Mouse (Mus musculus) heart, embryonic 15.5 days (tissue): ENCODE results near the gene Rnf212. TPM values are rescaled to one million over a fixed set of nuclear protein-coding genes. Genes with fewer than 3 reads are reported as not detected.
A peak's percentile ranks its signal among the peaks of the same experiment; 100 is the strongest.

Experiments used
- ATAC-seq: fragments of 200-750 bp; cut with Nextera tagmentation; replicated peaks from 2 replicates; pipeline ENCODE4 v1.8.0; 2017; ENCODE audit warnings: low read depth, moderate TSS enrichment; ENCODE audit not compliant: insufficient number of reproducible peaks, insufficient read depth, low FRiP score
- H3K27ac ChIP-seq: fragments of 300-500 bp; sonication (generic); 2 replicates; pipeline ENCODE4 v1.5.1; 2015; ENCODE audit warnings: mild to moderate bottlenecking, inconsistent platforms
- H3K27me3 ChIP-seq: fragments of 300-500 bp; sonication (generic); 2 replicates; pipeline ENCODE4 v1.6.1; 2015; ENCODE audit warnings: inconsistent platforms
- H3K36me3 ChIP-seq: fragments of 300-500 bp; sonication (generic); 2 replicates; pipeline ENCODE4 v1.6.1; 2015; ENCODE audit warnings: mild to moderate bottlenecking, inconsistent platforms
- H3K4me1 ChIP-seq: fragments of 300-500 bp; sonication (generic); replicated peaks from 2 replicates; pipeline ENCODE4 v1.6.1; 2015; ENCODE audit warnings: inconsistent platforms
- H3K4me2 ChIP-seq: fragments of 300-500 bp; sonication (generic); 2 replicates; pipeline ENCODE4 v1.6.1; 2015; ENCODE audit warnings: inconsistent platforms, mild to moderate bottlenecking, moderate library complexity
- H3K4me3 ChIP-seq: fragments of 300-500 bp; sonication (generic); 2 replicates; pipeline ENCODE4 v1.5.1; 2015; ENCODE audit warnings: mild to moderate bottlenecking, inconsistent platforms
- H3K9ac ChIP-seq: fragments of 300-500 bp; sonication (generic); 2 replicates; pipeline ENCODE4 v1.6.1; 2015; ENCODE audit warnings: mild to moderate bottlenecking, inconsistent platforms
- H3K9me3 ChIP-seq: fragments of 300-500 bp; sonication (generic); replicated peaks from 2 replicates; pipeline ENCODE4 v1.6.1; 2016; ENCODE audit warnings: inconsistent platforms
- WGBS: fragments of 180-500 bp; shearing (Covaris S2); methylation state at CpG from one replicate; pipeline ENCODE4 v1.1.7; 2015; ENCODE audit warnings: mixed read lengths; 5-methylcytosine and 5-hydroxymethylcytosine counted together
- polyA plus RNA-seq: library from polyadenylated mRNA; unstranded; fragments of >200 nt; fragmentation: Nextera tagmentation; extraction: Ambion mirVana; gene quantifications from 2 replicates; pipeline ENCODE4 v1.2.1, GENCODE M21; 2015

Rnf212 gene
- polyA plus RNA-seq, 1 experiment from 2014 or later: not detected

GRCm38 (mm10) chr5:108694352-108695261, 80.2 kb downstream of the Rnf212 start:
- peak overlapping the region; percentile 94 for H3K4me2 ChIP-seq
- H3K9me3 ChIP-seq: no peaks in the 10 kb centered on the region
- WGBS: 0% methylated on average over 66 of the region's 99 CpGs
- peaks cover 51% of the 10 kb centered on the region for H3K4me1 ChIP-seq
- H3K27ac ChIP-seq: peak overlapping the region; percentile 62
- H3K4me3 ChIP-seq: peak overlapping the region; percentile 89
- H3K27me3 ChIP-seq: no peaks in the 10 kb centered on the region
- H3K9ac ChIP-seq: peak overlapping the region; percentile 92
- no peaks in the 10 kb centered on the region for H3K36me3 ChIP-seq
- peak; percentile 55 for ATAC-seq

DNA sequence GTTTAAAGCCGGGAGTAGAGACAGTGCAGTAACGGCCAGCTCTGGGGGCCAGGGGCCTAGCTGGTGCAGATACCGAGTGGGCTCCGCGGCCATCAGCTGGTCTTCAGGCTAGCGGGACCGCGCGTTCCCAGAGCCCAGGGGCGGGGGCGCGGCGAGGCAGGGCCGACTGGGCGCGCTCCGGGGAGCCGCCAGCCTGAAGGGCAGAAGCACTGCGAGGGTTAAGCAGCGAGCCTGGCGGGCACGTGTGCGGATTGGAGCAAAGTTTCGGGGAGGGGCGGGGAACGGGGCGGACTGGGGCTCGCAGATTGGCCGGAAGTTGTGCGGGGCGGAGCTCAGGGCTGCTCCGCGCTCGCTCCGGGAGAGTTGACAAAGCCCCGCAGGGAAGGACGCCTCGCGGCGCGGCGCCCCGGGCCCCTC, 80.9 kb downstream of the Rnf212 start:
- under 1% methylated on average over 28 of the region's 43 CpGs for WGBS
- H3K27ac ChIP-seq: peak overlapping the region; percentile 62
- H3K9me3 ChIP-seq: no peaks in the 10 kb centered on the region
- peak overlapping the region; percentile 92 for H3K9ac ChIP-seq
- peak overlapping the region; percentile 89 for H3K4me3 ChIP-seq
- peaks cover 45% of the 10 kb centered on the region for H3K4me1 ChIP-seq
- ATAC-seq: peak; percentile 94
- peak overlapping the region; percentile 94 for H3K4me2 ChIP-seq
- H3K27me3 ChIP-seq: no peaks in the 10 kb centered on the region
- H3K36me3 ChIP-seq: no peaks in the 10 kb centered on the region

- Histone ChIP-seq H3K36me3 (no peaks in the 10 kb centered on the region), H3K4me3 (peak within 1 kb of the TSS; percentile 89), H3K9ac (peak within 1 kb of the TSS; percentile 43), H3K4me1 (peaks cover 38% of the 10 kb centered on the region), H3K27ac (peak within 1 kb of the TSS; percentile 2; the same call in 1 of the 2 replicates), H3K27me3 (no peaks in the 10 kb centered on the region), H3K4me2 (peak within 1 kb of the TSS; percentile 94), H3K9me3 (no peaks in the 10 kb centered on the region)
- no peak for ATAC-seq
- 5% methylated on average over 18 of the region's 18 CpGs for WGBS
Measured at GRCm38 (mm10) chr5:108692271-108692670, 82.5 kb downstream of the Rnf212 start, which contains the start of gene Fgfrl1. Gene Fgfrl1 (plus strand): TSS chr5:108692382.

DNA sequence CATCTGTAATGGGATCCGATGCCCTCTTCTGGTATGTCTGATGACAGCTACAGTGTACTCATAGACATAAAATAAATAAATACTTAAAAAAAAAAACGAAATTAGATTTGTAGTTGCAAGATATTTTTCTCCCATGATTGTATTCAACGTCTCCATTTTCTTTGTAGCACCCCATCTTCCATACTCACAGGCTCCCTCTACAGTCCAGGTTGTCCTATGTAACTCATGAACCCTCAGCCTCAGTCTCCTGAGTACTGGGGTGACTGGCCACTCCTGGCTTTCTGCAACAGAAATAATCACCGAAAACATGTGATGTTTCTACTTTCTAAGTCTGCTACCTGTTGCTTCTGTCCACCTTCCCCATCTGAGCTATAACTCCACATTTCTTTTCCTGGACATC, 83.6 kb downstream of the Rnf212 start:
- no peak overlapping the region for H3K4me2 ChIP-seq
- no peak overlapping the region for H3K4me3 ChIP-seq
- H3K27ac ChIP-seq: no peak overlapping the region
- H3K9ac ChIP-seq: no peak overlapping the region
- peaks cover 30% of the 10 kb centered on the region for H3K4me1 ChIP-seq
- no peaks in the 10 kb centered on the region for H3K36me3 ChIP-seq
- WGBS: 68% methylated on average over 4 of the region's 4 CpGs
- ATAC-seq: no peak
- no peaks in the 10 kb centered on the region for H3K9me3 ChIP-seq
- H3K27me3 ChIP-seq: no peaks in the 10 kb centered on the region

DNA sequence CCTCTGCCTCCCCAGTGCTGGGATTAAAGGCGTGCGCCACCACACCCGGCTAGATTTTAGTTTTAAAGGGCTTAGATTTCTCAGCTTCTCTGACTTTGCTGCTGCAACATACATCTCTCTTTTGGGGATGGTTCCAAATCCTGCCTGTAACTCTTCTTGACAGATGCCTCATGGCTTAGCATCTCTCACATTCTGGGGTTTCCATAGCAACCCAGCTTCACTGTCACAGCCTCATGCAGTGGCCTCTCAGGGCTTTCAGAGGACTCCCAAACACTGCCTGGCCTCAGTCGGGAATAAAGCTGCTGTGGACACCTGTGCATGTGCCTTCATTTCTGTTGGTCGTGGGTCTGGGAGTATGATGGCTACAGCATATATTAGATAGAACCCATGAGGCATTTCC, 85.7 kb downstream of the Rnf212 start:
- H3K27ac ChIP-seq: no peak overlapping the region
- peaks cover 17% of the 10 kb centered on the region for H3K4me1 ChIP-seq
- H3K9me3 ChIP-seq: no peaks in the 10 kb centered on the region
- H3K36me3 ChIP-seq: no peaks in the 10 kb centered on the region
- WGBS: 78% methylated on average over 5 of the region's 5 CpGs
- H3K27me3 ChIP-seq: no peaks in the 10 kb centered on the region
- H3K4me2 ChIP-seq: no peak overlapping the region
- ATAC-seq: no peak
- no peak overlapping the region for H3K4me3 ChIP-seq
- no peak overlapping the region for H3K9ac ChIP-seq

DNA sequence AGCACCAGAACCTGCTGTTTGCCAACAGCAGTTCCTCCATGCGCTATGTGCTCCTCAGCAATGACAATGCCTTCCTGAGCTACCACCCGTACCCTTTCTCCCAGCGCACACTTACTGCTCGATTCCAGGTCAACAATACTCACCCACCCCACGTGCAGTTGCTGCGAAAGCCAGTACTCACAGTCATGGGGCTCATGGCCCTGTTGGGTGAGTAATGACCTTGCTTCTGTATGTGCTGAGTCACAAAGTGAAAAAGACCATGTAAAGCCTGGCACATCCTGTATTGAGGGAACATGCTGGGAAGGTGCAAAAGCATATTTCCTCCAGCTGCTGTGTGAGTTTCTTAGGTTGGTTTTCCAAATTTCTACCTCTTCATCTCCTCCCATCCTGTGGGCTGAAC, 93.9 kb downstream of the Rnf212 start:
- no peak overlapping the region for H3K27ac ChIP-seq
- 87% methylated on average over 6 of the region's 6 CpGs for WGBS
- no peak overlapping the region for H3K4me2 ChIP-seq
- no peak for ATAC-seq
- H3K9ac ChIP-seq: no peak overlapping the region
- peaks cover 14% of the 10 kb centered on the region for H3K4me1 ChIP-seq
- no peaks in the 10 kb centered on the region for H3K36me3 ChIP-seq
- no peaks in the 10 kb centered on the region for H3K27me3 ChIP-seq
- no peak overlapping the region for H3K4me3 ChIP-seq
- no peaks in the 10 kb centered on the region for H3K9me3 ChIP-seq

DNA sequence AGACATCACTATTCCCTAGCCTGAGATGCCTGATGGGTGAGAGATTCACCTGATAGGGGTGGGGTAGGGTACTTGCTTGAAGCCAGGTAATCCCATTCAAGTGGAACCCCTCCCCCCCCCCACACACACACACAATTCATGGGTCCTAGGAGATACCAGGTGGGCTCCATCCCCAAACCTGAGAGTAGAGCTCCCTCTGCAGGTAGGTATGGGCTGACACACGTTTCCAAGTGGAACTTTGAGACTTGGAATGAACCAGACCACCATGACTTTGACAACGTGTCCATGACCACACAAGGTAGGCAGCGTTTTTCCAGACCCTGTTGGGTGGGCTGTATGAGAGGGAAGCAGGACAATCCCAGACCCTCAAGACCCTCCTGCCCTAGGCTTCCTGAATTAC, 94.9 kb downstream of the Rnf212 start:
- Histone ChIP-seq H3K4me3 (no peak overlapping the region), H3K9me3 (no peaks in the 10 kb centered on the region), H3K36me3 (no peaks in the 10 kb centered on the region), H3K4me2 (no peak overlapping the region), H3K9ac (no peak overlapping the region), H3K4me1 (peaks cover 14% of the 10 kb centered on the region), H3K27me3 (no peaks in the 10 kb centered on the region), H3K27ac (no peak overlapping the region)
- ATAC-seq: no peak
- 53% methylated on average over 3 of the region's 3 CpGs for WGBS

Other genes starting within 250 kb of the Rnf212 start
- gene Cplx1, start 225.0 kb downstream of the Rnf212 start, polyA plus RNA-seq: 0.66 and 1.9 TPM in 2 replicates
- gene Gak, start 145.2 kb downstream of the Rnf212 start, polyA plus RNA-seq: 23.6 and 35.4 TPM in 2 replicates
- 14.1 and 18.9 TPM in 2 replicates for gene Tmem175, start 145.2 kb downstream of the Rnf212 start, polyA plus RNA-seq
- 13.9 and 15.2 TPM in 2 replicates for gene Idua, start 114.7 kb downstream of the Rnf212 start, polyA plus RNA-seq
- 6.7 and 7.4 TPM in 2 replicates for gene Dgkq, start 105.3 kb downstream of the Rnf212 start, polyA plus RNA-seq
- gene Slc26a1, start 99.4 kb downstream of the Rnf212 start, polyA plus RNA-seq: 0.29 and 0.71 TPM in 2 replicates
- 14.6 and 20.1 TPM in 2 replicates for gene Fgfrl1, start 82.6 kb downstream of the Rnf212 start, polyA plus RNA-seq
- not detected in 2 replicates for gene Tmed11, start 20.4 kb upstream of the Rnf212 start, polyA plus RNA-seq
- gene Vmn2r8, start 33.9 kb upstream of the Rnf212 start, polyA plus RNA-seq: not detected in 2 replicates
- gene Vmn2r9, start 77.6 kb upstream of the Rnf212 start, polyA plus RNA-seq: not detected in 2 replicates
- gene Vmn2r10, start 231.5 kb upstream of the Rnf212 start, polyA plus RNA-seq: not detected in 2 replicates